Mouse (Mus musculus) liver, adult 2 months (tissue): Measurements from ENCODE around the gene Fn1.

ENCODE experiments used
- CTCF ChIP-seq: fragments of 200-500 bp; IDR thresholded peaks from 2 replicates; pipeline ENCODE4 v1.5.1; 2011; ENCODE audit warnings: low read depth, low read length, control low read depth
- POLR2A ChIP-seq: fragments of 200-500 bp; IDR thresholded peaks from 2 replicates; pipeline ENCODE4 v1.6.1; 2011; ENCODE audit warnings: low read length, control low read depth; ENCODE audit not compliant: insufficient read depth; ENCODE audit errors: extremely low read depth

DNA sequence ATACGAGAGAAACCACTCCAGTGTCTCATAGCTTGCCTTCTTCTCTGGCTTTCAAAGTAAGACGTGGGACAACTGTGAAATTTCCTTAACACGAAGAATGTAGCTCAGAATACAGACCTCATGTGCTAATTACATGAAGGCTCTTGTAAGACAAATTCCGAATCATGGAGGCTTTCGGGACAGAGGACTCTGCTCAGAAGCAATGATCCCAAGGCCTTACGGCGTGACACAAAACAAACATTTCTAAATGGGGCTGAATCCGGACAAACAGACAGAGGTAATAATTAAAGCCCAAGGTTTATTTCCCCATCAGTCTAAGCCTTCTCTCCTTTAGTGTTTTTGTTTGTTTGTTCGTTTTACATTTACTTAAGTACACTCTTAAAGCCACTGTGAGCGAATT lies 20.6 kb downstream of the Fn1 start:
- TF ChIP-seq CTCF (no peak), POLR2A (no peak)
